Mouse (Mus musculus) heart, adult 8-10 months (tissue): Measurements from ENCODE around the gene Tpgs1. TPM values are rescaled to one million over a fixed set of nuclear protein-coding genes. Genes with fewer than 3 reads are reported as not detected.
"Not testable (repeated sequence)": the region's sequence is repeated elsewhere in the genome, so short reads cannot be mapped to it uniquely, and the experiment has no call there.

Experiments used
- DNase-seq: peaks from one replicate; pipeline ENCODE4 v3.0.0; 2022; ENCODE audit warnings: low spot score
- total RNA-seq, 4 experiments: library from RNA; stranded (reverse); gene quantifications; 2 replicates each; pipeline ENCODE4 v1.2.4; 2022

Tpgs1 gene
- total RNA-seq, 4 experiments from 2014 or later, result 14.5 to 20.0 (median 16.9) TPM

DNA sequence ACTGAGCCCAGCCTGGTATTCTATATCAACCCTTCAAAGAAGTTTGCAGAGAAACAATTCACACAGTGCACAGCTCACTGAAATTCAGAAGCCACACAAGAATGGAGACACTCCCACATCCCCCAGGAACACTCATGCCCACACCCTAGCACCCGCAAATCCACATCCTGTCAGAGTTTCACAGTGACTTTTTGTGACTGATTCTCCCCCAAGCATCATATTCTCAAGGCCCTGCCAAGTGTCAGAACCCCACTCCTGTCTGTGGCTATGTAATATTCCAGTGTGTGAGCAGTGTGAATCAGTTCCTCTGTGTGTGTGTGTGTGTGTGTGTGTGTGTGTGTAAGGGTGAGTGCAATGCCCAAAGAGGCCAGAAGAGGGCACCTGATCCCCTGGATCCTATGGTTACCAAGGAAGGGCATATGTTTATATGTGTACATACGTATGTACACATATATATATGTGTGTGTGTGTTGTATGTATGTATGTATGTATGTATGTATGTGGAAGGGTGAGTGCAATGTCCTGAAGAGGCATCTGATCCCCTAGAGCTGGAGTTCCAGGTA lies 22.9 kb downstream of the Tpgs1 start:
- no peak for DNase-seq

DNA sequence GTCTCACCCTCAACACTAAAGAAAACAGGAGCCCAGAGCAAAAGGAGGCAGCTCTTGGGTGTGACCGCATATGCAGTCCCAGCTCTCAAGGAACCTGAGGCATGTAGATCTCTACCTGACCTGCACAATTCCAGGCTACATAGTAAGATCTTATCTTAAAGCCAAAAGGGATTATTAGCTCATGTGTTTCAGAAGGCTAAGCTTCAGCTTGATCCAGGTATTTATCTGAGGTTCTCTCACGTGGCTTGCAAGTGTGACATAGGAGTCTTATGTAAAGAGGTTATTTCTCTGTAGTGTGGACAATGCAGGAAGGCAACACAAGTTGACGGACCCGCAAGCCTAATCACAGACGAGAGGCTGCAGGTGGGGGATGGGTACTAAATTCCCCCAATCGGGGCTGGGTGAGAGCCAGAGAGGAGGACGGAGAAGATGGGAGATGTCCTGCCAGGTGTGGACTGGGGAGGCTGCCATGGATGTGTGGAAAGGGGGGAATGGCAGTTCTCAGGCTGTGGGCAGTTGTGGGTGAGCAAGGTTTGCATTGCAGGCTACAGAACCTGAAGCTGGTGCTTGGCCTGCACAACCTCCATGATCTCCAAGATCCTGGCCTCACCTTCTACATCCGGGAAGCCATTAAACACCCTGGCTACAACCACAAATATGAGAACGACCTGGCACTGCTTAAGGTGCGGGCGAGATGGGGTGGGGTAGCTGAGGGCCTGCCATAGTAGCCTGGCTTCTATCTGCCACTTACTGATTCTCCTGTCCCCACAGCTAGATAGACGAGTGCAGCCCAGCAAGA lies 24.6 kb downstream of the Tpgs1 start:
- DNase-seq, result no peak

DNA sequence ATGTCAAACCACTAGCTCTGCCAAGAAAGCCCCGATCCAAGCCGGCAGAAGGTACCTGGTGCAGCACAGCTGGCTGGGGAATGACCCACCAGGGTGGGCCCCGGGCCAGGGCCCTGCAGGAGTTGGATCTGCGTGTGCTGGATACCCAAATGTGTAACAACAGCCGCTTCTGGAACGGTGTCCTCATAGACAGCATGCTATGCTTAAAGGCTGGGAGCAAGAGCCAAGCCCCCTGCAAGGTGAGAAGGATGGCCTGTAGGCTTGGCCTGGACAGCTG lies 25.1 kb downstream of the Tpgs1 start:
- no peak for DNase-seq

DNA sequence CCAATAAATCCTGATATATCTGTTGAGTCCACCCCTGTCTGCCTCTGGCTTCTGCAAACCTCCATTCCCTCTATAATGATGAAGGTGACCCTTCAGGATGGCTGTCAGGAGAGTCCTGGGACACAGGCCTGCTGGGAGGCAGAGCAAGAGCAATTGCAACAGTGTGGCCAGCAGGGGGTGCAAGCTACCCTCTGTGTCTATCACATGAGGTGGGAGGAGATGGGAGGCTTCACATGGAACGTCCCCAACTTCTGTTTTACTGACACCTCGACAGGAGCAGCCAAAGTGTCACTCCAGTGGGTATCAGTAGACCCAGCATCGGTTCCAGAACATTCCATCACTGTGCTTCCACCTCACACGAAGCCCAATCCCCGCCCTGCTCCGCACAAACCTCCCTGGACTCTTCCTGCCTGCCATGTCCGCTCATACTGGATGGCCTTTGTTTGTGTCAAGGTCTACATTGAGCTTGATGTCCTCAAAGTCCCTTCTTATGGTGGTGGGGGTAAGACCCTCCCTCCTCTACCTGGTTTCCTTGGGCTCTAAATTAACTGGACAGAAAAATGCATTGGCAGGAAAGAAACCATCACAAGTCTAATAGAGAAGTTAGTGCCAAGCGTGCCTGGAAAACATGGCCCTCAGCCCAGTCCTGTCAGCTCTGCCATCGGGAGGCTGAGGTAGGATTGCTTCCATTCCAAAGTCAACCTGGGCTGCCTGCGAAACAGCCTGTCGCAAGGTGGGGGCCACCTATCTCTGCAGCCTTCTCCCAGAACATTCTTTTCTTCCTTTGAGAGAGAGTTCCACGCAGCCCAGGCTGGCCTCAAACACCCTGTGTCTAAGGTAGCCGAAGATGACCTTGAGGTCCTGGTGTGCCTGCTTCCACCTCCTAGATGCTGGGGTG lies 26.3 kb downstream of the Tpgs1 start:
- DNase-seq, result peak; percentile 84

DNA sequence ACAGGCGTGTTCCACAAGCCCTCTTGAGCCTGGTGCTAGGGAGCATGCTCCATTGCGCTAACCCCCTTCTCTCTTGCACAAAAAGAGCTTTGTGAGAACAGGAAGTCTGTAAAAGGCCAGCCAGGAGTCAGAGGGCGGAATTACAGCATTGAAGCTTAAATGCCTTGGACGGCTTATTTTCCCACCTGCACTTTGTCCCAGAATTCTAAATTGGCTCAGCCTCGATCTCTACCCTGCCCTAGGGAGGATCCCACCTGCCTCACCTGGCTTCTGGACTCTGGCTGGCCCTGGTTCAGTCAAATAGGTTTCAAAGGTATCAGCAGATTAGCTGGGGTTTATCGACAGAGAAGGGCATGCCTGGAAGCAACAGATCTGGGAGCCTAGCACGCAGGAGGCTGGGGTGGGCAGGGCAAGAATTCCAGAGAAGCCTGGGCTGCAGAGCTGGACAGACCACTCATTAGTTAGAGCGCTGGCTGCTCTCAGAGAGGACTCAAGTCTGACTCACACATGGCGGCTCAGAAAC lies 27.0 kb downstream of the Tpgs1 start:
- no peak for DNase-seq

DNA sequence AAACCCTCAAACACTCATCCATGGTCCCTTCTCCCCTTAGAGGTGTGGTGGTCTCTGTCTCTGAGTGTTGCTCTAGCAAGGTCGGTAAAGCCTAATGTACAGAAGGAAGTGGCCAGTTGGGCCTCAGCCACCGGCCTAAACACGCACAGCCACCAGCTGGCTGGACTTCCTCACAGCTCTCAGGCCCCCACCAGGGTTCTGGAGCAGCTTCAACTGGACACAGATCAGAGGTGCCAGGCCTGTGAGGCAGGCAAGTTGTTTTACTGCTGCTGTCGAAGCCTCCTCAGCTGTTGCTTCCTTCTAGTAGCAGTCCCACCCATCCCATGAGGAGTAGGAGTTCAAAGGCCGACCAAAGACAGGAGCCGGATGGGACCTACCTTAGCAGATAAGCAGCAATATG lies 28.7 kb downstream of the Tpgs1 start:
- no peak for DNase-seq

DNA sequence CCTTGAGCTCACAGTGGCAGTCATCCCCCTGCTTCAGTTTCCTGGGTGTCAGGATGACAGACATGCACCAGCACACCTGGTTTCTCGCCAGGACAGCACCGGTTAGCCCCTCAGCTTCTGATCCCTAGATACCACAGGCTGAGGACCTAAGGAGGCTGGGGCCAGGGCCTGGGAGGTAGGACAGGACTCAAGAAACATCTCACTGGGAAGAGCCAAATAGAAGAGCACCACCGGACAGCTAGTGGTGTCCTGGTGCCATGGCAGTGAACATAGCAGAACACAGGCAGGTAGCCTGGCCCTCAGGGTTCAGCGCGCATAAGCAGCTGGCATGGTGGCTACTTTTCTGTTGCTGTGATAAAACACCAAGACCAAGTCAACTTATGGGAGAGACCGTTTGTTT lies 29.3 kb downstream of the Tpgs1 start:
- DNase-seq, result no peak

DNA sequence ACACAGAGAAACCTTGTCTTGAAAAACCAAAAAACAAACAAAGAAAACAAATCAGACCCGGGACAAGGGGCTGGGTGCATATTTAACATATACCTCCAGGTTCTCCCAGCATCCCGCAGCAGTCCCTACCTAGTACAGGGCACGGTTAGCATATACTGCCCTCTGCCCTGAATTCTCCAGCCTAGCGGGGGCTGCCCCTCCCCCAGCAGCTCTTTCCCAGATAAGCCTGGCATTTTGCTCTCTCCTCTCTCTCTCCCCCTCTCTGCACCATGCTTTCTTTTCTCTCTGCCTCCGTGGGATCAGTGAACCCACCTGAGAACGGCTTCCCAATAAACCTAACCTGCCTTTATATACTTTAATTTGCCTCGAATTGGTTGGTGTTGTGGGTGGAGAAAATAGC lies 31.5 kb downstream of the Tpgs1 start:
- no peak for DNase-seq

DNA sequence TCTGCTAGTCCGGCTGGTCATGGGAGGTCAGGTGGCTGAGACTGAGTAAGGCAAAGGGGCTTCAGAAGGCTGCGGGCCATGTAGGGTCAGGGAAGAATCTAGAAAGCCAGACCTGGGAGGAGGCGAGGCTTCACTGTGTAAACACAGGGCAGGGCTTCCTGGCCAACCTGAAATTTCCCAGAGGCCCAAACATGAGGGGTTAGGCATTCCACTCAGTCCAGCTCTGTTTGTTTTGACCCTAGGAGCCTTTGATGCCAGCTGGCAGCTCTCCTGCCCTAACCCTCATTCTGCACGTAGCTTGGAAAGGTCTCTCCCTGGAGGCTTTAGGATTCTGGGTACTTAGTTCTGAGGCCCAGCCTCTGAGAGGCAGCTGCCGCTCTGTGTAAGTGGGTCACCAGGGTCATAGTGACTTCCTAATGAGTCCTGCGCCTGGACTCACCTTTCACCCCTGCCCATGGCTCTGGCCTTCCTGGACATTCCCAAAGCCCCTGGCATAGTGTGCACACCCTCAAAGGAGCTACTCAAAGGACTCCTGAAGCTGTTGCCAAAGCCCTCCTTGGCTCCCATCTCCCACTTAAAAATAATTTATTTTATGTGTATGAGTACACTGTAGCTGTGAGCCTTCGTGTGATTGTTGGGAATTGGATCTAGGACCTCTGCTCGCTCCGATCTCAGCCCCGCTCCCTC lies 32.4 kb downstream of the Tpgs1 start:
- DNase-seq, result peak; percentile 77

DNA sequence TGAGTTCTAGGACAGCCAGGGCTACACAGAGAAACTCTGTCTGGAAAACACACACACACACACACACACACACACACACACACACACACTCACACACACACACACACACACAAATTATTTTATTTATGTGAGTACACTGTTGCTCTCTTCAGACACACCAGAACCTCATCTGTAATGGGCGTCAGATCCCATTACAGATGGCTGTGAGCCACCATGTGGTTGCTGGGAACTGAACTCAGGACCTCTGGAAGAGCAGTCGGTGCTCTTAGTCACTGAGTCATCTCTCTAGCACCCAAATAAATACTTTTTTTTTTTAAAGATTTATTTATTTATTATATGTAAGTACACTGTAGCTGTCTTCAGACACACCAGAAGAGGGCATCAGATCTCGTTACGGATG lies 33.8 kb downstream of the Tpgs1 start:
- DNase-seq, result not testable (repeated sequence)

DNA sequence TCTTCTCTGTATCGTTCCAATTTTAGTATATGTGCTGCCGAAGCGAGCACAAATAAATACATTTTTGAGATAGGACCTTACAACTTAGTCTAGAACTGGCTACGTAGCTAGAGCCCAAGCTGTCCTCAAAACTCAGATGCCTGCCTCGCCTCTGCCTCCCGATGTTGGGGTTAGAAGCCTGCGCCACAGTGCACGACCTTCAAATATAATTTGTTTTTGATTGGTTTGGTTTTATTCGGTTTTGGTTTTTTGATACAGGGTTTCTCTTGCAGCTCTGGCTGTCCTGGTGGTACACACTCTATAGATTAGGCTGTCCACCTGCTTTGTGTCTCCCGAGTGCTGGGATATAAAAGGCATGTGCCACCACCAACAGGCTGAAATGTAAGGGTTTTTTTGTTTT lies 34.4 kb downstream of the Tpgs1 start:
- no peak for DNase-seq

DNA sequence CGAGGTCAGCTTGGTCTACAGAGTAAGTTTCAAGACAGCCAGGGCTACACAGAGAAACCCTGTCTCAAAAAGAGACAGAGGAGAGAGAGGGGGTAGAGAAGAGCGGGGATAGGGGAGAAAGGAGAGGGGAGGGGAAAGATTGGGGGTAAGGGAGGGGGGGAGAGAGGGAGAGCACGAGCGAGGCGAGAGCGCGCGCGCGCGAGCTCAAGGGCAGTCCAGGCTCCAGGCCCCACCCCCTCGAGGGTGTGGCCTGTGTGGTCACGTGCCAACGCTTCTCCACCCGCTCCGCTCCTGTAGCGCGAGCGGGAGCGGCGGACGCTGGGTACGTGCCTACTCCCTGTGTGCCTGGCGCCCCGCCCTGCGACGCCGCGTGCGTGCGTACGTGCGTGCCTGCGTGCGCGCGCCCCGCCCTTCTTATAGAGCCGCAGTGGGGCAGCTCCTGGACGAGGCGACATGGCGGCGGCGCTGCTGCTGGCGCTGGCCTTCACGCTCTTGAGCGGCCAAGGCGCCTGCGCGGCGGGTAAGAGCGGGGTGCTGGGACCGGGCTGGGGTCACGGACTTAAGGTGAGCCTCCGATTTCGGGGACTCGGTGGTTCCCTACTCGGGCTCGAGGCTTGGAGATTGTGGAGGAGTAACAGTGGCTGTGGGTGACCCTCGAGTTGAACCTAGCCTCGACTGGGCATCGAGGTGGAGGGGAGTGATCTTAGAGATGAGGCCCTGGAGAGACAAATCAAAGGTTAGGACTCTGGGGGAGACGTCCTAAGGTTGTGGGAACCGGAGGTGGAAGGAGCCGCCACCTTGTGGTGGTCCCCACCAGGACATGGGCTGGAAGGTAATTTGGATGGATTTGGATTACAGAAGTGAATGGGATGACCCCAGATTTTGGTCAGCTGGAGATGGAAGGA lies 35.1 kb downstream of the Tpgs1 start, which contains the start of gene Bsg:
Gene Bsg (plus strand): TSS at position 427 of the 905 bp plus-strand sequence.
- peak; percentile 97 for DNase-seq

DNA sequence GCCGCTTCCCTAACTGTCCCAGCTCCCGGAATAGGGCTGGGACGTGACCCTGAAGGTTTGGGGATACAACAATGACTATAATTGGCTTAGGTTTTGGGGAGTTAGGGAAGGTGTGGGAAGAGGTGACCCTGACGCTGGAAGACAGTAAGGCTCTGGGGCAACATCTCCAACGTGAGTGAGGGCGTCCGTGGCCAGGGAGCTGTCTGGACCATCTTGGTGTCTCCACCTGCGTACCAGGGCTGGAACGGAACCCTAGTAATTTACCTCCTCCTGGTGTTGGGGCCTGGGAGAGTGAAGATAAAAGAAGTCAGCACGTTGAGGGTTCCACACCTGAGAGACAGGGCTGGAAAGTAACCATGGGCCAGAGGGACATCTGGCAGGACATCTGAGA lies 35.8 kb downstream of the Tpgs1 start:
- DNase-seq, result no peak

DNA sequence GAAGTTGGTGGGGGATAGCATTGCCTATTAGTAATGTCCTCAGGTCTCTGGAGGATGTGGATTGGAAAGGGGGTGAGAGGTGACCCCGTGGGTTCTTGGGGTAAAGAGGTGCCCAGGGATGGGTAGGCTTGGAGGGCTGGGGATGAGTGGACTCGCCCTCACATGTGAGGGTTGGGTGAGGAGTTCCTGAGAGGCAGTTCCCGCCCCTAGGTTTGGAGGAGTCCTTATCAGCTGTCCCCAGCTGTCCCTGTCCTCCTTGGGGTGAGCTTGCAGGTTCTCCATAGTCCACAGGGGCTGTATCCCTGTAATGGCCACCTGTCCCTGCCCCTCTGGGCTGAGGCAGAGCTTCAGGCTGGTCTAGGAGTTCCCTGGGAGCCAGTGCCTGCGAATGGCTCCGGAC lies 36.8 kb downstream of the Tpgs1 start:
- DNase-seq, result no peak

DNA sequence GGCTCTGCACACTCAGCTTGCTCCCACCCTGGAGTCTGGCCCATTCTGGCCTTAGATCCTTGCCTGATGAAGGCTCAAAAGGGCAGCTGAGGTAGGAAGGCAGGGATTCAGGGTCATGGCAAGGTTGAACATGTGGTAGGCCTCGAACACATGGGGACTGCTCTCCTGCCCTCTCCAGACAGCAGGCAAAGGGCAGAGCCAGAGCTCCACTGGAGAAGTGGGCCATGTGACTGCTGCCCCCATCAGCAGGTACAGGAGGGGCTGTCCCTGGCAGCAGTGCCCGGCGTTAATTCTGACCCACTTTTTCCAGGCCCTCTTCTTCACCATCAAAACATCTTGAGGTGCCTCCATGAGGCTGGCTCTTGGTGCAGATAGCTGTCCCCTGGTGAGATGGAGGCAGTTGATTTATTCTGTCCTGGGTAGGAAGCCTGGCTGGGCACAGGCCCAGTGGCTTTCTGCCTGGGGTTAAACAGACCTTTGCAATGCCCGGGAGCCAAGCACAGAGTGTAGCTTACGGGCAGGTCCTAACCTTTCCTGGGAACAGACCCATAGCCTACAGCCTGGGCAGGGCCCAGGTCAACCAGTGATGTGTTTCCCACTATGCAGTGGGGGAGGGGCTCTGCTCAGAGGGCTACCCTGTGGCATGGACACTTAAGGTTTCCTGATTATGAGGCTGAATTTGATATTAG lies 37.4 kb downstream of the Tpgs1 start:
- DNase-seq, result no peak

DNA sequence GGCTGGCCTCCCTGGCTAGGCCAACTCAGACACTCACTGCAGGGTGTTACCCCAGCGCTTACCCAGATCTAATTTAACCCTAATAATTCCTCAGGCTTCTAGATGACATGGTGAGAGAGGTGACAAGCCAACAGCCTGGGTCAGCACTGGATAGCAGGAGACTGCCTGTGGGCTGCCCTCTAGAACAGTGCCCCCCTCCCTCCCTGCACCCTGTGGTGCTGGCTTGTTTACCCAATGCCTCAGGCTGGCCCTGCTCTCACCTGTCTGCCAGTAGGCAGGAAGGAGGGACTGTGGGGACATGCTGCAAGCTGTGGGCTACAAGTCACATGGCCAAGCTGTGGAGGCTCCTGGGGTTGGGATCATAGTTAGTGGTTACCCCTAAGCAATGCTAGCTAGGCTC lies 38.0 kb downstream of the Tpgs1 start:
- DNase-seq, result no peak

DNA sequence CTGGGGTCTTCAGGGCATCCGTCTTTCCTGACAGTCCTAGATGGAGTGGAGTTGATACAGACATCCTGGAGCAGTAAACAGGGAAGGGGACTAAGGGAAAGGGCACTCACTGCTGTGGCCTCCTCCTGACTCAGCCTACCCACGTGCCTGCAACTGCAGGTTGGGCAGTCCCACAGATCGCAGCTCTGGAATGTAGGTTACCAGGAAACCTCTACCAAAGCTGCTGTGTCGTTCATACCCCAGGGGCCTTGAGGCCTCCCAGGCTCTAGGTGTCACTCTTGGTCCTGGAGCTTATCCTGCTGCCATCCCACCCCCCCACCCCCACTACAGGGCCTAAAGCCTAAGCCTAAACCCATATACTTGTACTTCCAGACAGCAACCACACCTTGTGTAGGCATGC lies 38.6 kb downstream of the Tpgs1 start:
- DNase-seq, result no peak

DNA sequence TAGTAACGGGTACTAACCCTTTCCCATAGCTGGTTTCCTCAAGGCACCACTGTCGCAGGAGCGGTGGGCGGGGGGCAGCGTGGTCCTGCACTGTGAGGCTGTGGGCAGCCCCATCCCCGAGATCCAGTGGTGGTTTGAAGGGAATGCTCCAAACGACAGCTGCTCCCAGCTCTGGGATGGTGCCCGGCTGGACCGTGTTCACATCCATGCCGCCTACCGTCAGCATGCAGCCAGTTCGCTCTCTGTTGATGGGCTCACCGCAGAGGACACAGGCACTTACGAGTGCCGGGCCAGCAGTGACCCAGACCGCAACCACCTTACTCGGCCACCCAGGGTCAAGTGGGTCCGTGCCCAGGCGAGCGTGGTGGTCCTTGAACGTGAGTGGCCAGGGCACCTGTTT lies 39.5 kb downstream of the Tpgs1 start:
- DNase-seq, result no peak

DNA sequence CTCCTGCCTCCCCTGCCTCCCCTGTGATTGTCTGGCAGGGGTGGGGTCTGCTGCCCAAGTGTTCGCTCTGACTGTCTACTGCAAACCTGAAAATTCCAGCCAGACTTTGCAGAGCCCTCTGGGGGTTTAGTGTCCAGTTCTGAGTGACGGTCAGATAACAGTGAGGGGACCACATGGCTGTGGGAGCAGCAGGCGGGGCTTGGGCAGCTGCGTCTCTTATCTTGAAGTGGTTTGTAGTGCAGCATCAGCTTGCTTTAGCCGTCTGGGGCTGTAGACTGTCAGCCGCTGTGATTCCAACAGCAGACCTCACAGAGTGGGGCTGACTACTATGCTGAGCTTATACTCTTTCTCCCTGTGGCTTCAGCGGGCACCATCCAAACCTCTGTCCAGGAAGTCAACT lies 40.1 kb downstream of the Tpgs1 start:
- DNase-seq, result no peak

DNA sequence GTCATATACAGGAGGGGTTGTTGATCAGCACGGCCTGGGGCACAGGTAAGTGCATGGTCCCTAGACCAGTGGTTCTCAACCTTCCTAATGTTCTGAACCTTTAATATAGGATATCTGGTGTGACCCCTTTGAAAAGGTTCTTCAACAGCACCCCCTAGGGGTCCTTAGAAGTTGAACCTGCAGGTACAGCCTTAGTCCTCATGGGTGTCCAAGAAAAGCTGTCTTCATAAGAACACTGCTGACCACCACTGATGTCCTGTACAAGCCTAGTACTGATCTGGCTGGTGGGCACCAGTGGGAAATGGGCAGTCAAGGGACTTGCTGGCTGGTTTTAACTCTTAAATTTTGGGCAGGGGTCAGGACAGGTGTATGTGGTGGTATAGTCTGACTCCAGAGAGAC lies 42.9 kb downstream of the Tpgs1 start:
- DNase-seq, result no peak
